Mouse (Mus musculus) common myeloid progenitor, adult 5-6 weeks (primary cell): ENCODE measurements around the gene Jmjd6. TPM values are rescaled to one million over a fixed set of nuclear protein-coding genes. Genes with fewer than 3 reads are reported as not detected.
"Not testable (repeated sequence)": the region's sequence is repeated elsewhere in the genome, so short reads cannot be mapped to it uniquely, and the experiment has no call there.

Experiments
- ATAC-seq: replicated peaks from 2 replicates; pipeline ENCODE4 v1.8.0; 2016; ENCODE audit warnings: low read depth, mild to moderate bottlenecking, moderate TSS enrichment, inconsistent platforms; ENCODE audit not compliant: poor library complexity, severe bottlenecking
- total RNA-seq: library from RNA; stranded (forward); fragments of 200-1000, 187-1606 nt; gene quantifications from 2 replicates; pipeline ENCODE4 v1.2.3, GENCODE M21; 2017

Gene Jmjd6
- total RNA-seq, 1 experiment from 2014 or later = 56.0 TPM

DNA sequence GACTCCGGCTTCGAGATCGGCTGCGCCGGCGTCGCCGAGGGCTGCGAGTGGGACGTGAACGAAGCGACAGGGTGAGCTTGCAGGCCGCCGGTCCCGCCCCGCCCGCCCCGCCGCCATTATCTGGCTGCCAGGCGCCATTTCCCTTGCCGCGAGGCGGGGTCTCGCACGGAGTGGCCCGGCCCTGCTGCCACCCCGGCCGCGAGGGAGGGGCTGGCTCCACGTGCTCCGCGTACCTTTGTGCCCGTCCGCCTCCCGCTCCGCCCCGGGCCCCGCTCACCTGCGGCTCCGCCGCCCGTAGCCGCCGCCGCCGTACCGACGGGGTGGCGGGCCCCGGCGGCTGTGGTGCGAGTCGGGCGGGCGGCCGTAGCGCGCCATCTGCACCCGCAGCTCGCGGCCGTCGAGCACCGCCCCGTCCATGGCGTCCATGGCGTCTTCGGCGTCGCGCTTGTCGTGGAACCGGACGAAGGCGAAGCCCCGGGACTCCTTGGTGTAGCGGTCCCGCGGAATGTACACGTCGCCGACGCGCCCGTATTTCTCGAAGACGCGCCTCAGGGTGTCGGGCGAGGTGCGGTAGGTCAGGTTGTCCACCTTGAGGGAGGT, 9.1 kb upstream of the Jmjd6 start, which contains the start of gene Mfsd11:
Mfsd11 (plus strand) TSS at position 150 of the 600 bp plus-strand sequence.
- ATAC-seq = no peak

DNA sequence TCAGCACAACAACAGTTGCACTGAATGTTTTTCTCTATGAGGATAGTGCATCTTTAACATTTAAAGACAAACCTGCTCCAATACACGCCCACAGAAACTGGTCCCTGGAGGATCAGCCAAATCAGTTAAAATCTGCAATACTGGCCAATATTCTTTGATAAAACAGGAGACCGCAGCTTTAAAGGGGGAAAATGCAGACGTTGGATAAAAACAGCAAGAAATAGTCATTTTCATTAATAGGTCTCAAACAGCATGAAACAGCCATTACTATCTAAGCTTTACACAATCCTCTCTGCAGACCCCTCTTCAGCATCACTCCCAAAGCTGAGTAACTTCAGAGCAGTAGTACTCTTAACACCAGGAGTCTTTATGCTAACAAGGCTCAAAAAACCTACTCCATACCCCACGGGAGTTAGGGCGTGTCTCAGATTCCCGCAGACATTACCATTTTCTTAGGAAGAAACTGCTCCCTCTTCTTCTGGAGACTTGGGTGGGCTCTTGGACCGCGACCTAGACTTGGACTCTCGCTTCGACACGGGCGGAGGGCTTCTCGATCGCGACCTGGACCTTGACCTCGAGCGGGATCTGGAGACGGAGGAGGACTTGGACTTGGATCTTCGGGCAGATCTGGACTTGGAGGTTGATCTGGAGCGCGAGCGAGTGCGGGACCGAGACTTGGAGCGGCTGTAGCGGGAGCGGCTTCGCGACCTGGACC, 8.5 kb upstream of the Jmjd6 start:
- ATAC-seq = no peak

DNA sequence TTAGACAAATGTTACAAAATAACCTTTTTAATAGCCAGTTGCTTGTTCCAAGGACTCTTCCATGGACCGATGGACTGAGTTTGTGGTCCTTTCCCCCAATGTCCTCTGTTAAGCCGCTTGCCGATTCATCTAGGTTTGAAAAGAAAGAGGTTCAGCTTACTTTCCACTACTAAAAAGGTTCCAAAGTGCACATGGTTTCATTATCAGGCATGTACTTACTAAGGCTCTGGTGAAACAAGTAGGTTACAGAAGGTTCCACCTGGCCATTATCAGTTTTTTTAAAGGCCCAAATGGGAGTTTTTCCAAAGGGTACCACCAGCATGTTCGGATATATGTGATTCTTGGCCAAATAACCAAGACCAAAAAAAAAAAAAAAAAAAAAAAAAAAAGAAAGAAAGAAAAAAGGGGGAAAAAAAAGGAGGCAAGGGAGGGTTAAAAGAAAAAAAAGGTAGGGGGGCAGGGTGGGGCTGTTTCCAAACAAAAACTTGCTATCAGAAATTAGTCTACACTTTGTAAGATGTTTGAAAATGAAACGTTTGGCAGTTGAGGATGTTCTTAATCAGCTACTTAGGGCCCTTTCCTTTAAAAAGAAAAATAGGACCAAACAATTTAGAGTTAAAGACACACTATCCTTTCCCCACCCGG, 7.7 kb upstream of the Jmjd6 start:
- ATAC-seq = no peak

DNA sequence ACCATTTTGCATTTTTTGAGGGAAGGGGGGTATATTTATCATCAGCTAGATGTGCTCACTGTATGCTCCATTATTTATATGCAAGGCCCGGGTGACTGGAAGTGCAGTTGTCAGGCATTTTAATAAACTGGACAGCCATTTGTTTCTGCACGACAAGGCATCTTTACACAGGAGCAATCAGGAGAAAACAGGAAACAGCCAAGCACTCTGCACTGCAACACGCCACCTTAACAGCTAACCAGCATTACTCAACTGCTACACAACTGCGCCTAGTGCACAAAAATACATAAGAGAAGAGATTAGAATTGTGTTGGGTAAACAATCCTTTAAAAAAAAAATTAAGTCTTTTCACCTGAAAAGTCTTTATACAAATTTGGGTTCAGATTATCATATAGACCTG, 6.8 kb upstream of the Jmjd6 start:
- no peak for ATAC-seq

DNA sequence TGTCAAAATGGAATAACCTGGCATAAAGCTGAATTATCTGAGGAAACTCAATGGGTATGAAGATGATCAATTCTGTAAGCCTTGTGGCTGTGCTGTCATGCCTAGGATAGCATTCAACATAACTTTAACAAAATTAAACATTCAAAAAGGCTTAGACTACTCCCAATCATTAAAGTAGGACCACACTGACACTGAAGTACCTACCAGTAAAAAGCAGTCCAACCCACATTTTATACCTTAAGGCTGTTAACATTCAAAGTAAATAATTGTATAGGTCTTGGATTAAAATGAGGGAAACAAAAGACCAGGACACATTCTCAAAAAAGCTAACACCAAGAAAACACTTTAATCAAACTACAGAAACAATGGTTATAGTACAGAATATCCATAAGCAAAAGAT, 6.3 kb upstream of the Jmjd6 start:
- ATAC-seq = no peak

DNA sequence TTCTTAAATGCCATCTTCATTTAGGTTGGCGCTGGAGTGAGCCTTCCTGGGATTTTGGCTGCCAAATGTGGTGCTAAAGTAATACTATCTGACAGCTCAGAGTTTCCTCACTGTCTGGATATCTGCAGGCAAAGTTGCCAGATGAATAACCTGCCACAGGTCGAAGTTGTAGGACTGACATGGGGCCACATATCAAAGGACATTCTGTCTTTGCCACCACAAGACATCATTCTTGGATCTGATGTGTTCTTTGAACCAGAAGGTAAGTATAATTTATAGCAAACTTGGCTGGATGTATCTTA, 5.6 kb upstream of the Jmjd6 start:
- ATAC-seq = not testable (repeated sequence)

DNA sequence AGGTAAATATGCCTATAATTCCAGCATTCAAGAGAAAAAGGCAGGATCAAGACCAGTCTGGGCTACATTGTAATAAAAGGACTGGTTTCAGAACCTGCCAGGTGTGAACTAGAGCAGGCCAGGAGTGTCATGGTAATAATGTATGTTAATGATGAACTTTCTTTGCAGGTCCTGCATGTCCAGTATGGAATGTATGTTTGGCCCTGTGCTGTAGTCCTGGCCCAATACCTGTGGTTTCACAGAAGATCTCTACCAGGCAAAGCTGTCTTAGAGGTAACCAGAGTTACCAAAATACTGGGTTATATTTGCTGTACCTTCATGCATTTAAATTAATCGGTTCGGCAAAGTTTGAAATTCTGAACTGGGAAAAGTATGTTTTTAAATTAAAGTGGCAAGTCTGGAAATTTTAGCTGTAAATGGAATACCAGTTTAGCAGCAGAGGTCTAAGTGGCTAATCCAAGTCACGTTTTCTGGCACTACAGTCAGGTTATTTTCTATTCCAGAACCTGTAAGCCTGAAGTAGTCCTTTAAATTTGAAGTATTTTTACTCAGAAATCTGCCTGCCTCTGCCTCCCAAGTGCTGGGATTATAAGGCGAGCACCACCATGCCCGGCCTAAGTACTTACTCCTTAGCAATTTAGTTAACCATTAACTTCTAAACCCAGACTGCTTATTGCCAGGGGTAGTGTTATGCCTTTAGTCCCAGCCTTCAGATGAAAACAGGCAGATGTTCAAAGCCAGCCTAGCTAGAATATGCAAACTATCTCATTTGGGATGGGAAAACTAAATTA, 5.0 kb upstream of the Jmjd6 start:
- no peak for ATAC-seq

DNA sequence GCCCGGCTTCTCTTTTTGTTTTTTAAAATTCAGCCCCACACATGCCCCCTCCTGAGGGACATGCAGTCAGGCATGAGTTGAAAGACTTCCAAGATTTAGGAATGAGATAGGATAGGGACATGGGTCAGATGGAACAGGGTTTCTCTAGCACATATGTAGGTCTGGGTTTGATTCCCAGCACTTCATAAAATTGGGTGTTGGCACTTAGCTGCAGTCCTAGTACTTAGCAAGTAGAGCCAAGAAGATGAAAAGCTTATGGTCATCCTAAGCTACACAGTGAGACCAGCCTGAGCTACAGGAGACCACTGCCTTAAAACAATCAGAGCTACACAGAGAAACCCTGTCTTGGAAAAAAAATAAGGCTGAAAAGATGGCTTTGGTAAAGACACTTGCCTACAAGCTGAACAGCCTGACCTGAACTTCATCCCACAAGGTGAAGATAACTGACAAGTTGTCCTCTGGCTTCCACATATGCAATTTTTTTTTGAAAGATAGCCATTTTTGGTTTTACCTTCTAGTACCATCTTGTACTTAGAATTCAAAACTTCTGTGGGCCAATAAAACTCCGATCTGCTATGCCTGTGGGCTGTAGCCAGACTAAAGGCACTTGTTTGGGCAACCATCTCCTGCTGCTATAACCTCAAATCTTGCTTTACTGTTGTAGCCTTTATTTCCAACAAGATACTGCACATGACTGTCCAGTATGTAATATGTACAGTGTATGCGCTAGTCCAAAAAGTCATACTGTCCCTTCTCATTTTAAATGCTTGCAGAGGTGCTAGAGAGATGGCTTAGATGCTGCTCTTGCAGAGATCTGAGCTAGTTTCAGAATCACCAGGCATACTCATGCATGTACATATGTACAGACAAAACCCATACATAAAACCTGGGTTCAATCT, 4.2 kb upstream of the Jmjd6 start:
- ATAC-seq = no peak

DNA sequence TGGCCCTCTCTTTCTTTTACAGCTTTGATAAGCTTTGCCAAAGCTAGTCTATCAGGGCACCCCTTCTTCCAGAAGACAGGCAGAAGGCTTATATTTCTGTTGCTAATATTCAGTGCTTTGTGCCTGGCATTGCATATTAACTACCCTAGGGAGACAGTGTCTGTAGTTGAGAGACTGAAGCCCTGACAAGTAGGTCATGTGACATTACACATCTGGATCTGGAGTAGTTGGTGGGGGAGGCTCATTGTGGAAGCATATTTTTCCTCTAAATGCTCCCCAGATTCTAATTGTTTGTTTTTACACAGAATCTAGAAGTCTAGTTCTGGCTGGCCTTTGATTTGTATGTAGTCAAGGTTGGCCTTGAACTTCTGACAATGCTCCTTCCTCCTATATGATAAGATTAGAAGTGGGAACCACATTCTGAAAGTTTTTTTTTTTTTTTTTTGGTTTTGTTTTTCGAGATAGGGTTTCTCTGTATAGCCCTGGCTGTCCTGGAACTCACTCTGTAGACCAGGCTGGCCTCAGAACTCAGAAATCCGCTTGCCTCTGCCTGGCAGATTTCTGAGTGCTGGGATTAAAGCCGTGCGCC, 3.4 kb upstream of the Jmjd6 start:
- ATAC-seq = no peak

DNA sequence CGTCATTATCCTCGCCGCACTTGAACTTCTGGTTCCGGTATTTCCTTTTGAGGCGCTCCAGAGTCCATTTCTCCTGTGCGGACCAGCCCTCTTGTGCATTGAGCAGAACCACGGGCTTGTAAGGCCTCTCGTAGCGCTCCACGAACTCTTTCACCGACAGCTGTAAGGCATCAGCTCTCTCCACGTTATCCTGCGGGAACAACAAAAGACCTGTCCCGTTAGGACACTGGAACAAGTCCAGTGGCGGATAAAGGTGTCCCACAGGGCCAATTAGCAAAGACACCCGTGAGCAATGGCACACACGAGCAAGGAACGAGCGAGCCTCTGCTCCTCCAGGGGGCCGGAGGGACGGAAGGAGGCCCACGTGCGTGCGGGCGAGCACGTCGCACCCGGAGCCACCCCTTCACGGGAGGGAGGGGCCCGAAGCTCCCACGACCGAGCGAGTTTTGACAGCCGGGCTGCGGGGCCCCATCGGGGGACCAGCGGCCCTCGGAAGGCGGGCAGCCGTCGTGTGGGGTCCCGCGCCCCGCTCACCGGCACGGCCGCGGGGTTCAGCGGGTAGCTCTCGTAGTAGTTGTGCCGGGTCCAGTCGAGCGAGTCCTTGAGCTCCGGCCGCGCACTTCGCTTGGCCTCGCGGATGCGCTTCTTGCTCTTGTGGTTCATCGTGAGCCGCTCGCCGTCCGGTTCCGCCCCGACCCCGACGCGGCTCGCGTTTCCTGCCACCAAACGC, 553 bp downstream of the Jmjd6 start:
- ATAC-seq = peak; percentile 39

DNA sequence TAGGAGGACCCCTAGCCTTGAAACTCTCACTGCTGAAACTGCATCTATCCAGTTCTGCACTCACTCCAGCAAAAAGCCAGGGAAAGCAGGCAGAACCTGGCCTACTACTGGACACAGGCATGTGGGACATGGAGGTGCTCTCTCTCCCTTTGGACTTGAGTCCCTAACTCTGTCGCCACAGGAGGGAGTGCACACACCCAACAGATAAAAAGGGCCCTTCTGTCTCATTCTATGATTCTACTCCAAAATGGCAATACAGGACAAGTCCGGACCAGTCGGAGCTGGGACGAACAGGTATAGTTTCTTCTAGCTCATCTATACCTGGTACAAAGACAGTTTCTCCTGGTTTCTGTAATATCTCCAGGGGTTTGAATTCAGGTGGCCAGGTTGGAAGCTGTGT, 2.5 kb downstream of the Jmjd6 start:
- no peak for ATAC-seq

DNA sequence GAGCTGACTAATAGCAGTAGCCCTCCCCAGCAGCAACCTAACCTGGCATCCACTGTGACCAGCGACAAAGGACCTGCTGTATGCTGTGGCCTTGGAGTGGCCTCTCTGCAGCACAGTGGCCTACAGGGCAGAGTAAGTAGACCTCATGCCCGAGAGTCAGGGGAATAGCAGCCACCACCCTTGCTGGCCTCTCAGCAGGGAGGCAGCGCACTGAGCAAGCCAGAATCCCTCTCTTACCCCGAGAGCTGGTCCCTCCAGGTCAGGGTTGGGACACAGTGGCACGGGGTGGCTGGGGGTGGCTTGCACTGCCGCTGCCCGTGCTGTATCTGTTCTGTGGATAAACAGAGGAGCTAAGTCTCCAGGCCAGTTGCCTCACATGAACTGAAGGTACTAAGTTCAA, 3.6 kb downstream of the Jmjd6 start:
- no peak for ATAC-seq

DNA sequence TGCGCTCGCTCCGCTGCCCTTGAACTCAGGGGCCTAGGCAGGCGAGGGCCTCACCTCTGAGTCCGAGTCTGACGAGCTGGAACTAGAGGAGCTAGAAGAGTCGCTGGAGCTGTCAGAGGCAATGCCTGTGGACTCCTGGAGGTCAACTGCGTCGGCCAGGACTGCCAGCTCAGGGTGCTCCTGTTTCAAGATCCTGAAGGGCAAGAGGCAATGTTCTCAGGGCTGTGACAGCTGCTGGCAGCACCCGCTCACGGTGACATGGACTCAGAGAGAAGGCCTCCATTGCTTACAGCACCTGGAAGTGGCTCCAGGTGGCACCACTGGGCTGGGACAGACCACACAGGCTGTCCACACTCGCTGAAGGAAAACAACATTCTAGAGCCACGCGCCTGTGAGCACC, 4.3 kb downstream of the Jmjd6 start:
- ATAC-seq = no peak

DNA sequence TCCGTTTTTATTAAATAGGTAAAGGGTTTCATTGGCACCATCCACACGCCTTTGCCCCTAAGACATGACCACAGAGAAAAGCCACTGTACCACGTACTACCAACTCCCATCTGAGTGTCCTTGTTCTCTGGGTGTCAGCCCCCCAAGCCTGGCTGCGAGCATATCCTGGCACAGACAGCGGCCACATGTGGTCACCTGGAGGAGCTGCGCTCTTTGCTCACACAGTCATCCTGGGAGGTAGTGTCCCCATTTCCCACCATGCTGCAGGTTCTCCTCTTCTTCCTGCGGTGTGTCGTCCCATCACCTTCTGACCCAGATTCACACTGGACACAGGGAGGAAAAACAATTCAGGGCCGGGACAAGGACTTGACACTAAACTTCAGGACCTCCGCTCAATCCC, 5.8 kb downstream of the Jmjd6 start:
- no peak for ATAC-seq

DNA sequence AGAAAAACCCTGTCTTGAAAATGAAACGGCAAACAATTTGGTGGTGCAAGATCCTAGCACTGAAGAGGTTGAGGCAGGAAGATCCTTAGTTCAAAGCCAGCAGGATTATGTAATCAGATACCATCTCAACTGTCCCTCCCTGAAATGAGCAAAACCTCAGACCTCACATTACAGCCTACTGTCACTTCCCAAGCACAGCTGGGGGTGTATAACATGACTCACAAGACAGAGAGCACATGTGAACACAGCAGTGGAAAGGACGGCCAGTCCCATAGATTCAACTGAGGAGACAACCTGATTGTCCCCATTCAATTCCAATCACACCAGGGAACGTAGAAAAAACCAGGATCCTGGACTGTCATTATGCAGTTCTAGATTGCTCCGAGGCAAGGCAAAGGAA, 7.0 kb downstream of the Jmjd6 start:
- ATAC-seq = 0 out of 2 replicates have a peak, but pooled peaks have one; percentile 17

DNA sequence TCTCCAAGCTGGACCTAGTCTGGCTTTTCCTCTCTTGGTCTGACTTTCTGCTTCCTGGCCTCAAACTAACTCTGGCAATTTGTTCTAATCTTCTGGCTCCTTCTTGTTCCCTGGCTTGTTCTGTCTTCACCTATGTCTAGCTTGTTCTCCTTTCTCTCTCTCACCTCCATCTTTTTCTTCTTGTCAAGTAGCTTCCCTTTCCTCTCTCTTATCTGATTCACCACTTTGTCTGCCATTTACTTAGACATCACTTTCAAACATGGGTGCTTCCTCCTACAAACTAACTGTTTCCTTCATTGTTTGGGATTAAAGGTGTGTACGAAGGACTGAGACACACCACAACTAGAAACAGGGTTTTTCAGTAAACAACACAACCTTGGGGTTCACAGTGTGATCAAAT, 8.3 kb downstream of the Jmjd6 start:
- ATAC-seq = no peak

DNA sequence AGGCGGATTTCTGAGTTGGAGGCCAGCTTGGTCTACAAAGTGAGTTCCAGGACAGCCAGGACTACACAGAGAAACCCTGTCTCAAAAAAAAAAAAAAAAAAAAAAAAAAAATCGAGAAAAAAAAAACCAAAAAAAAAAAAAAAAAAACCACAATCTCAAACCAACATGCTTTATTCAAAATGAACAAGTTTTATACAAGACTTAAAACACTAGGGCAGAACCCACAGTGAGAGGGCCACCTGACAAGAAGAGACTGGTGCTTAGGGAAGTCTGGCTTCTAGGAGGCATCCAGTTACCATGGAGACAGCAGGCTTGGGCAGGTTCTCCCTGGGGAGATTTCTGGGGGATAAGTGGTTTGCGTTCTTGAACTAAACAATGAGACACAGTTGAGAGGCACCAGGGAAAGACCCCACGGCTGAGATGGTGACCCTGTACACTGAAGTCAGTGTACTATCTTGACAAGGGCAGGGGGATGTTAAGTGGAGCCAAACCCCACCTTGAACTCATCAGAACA, 11.0 kb downstream of the Jmjd6 start:
- no peak for ATAC-seq

DNA sequence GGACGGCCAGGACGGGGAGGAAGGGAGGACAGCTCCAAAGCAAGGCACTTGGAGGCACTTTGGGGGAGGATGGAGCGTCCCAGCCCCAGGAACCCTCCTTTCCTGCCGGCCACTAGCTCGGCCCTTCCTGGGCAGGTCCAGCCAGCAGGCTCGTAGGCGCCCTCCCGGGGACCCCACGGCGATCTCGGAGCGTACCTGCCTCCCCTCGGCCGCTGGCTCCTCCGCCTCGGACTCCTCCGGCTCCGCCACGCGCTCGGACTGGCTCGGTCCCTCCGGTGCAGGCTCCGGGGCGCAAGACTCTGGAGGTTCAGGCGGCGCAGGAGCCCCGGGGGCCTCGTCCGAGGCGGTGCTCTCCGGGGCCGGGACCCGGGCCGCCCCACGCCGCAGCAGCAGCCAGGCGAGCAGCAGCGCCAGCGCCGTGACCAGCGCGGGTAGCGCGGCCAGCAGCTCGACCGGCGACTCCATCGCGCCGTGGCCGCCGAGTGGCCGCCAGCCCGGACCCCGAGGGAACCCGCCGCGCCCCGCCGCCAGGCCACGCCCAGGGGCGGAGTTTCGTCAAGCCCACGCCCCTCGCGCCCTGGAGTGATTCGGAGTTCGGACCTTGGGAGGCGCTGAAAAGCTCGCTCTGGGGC, 15.6 kb downstream of the Jmjd6 start, which contains the start of gene Mxra7:
Mxra7 (minus strand) TSS at position 513 of the 632 bp plus-strand sequence.
- ATAC-seq = peak; percentile 63
